24 mouse cellular contexts compared by ENCODE assay signal in the genomic region with DNA sequence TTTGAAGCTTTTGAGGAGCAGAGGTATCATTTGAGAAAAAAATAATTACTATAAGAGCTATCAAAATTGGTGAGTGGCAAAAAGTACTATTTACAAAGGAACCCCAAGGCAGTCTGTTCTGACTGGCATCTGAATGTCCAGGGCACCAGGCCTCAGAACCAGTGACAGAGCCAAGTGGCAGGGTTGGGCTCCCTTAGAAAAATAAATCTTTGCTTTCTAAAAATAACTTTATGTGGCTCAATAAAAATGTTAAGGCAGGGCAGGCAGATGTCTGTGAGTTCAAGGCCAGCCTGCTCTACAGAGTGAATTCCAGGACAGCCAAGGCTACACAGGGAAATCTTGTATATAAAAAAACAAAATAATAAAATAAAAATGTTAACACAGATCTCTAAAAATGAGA. TPM values are rescaled to one million over a fixed set of nuclear protein-coding genes. Genes with fewer than 3 reads are reported as not detected.
"Had no signal": no experiment of that assay in that cellular context is flagged by ENCODE, and none has a peak within 500 bp of the region (broad histone marks: within the 10 kb centered on the region; RNA-seq: fewer than 3 reads in every experiment).

No protein-coding gene starts in this region.

- H3K4me3 ChIP-seq: midbrain, embryonic 10.5 days; midbrain, embryonic 12.5 days; myocyte; neural tube, embryonic 13.5 days; neural tube, embryonic 15.5 days had no signal

- ATAC-seq: midbrain, embryonic 16.5 days had no signal

- H3K4me2 ChIP-seq: lung, embryonic 14.5 days; midbrain, embryonic 12.5 days; neural tube, embryonic 13.5 days; neural tube, embryonic 15.5 days had no signal

- H3K9ac ChIP-seq: lung, embryonic 14.5 days; midbrain, embryonic 12.5 days; neural tube, embryonic 13.5 days; neural tube, embryonic 15.5 days had no signal

- DNase-seq: lung, embryonic 14.5 days; lung, postnatal 10 days; lung, postnatal 4 days; midbrain, embryonic 14.5 days; retina, postnatal 1 day; right cerebral cortex, adult 18-20 months; right cerebral cortex, postnatal 25 days; right cerebral cortex, postnatal 4 days; spleen, adult 18-20 months; thymus, adult 18-20 months; thymus, postnatal 14 days; thymus, postnatal 36 days had no signal

- H3K4me1 ChIP-seq: midbrain, embryonic 12.5 days had no signal

- H3K9me3 ChIP-seq: midbrain, embryonic 10.5 days; midbrain, embryonic 12.5 days; neural tube, embryonic 13.5 days; neural tube, embryonic 15.5 days had no signal

- H3K27me3 ChIP-seq: midbrain, embryonic 12.5 days; neural tube, embryonic 13.5 days; neural tube, embryonic 15.5 days had no signal

- H3K27ac ChIP-seq: midbrain, embryonic 10.5 days; midbrain, embryonic 12.5 days; neural tube, embryonic 13.5 days; neural tube, embryonic 15.5 days had no signal

RNA-seq across cellular contexts. Expression of a gene that starts 33.3 kb away (rescaled TPM):
- total RNA-seq: megakaryocyte, adult 5-6 weeks; megakaryocyte-erythroid progenitor cell, adult 5-6 weeks had no signal
- polyA plus RNA-seq: lung, embryonic 14.5 days; lung, embryonic 16.5 days; midbrain, embryonic 10.5 days; midbrain, embryonic 12.5 days; midbrain, embryonic 14.5 days; neural tube, embryonic 11.5 days; stomach, embryonic 14.5 days; stomach, embryonic 16.5 days had no signal

RNA-seq across cellular contexts. Expression of a gene that starts 59.9 kb away (rescaled TPM):
- total RNA-seq: megakaryocyte, adult 5-6 weeks; megakaryocyte-erythroid progenitor cell, adult 5-6 weeks had no signal
